Mouse (Mus musculus) liver, adult 2 months (tissue): ENCODE results near the gene Apbb2. TPM values are rescaled to one million over a fixed set of nuclear protein-coding genes. Genes with fewer than 3 reads are reported as not detected.

Experiments
- DNase-seq: peaks from one replicate; pipeline ENCODE4 v3.0.0-alpha.2; 2011; ENCODE audit warnings: low read depth, low spot score; ENCODE audit errors: extremely low read depth
- H3K27ac ChIP-seq: fragments of 200-500 bp; replicated peaks from 2 replicates; pipeline ENCODE4 v1.5.1; 2012; ENCODE audit warnings: low read depth, mild to moderate bottlenecking, control low read depth, inconsistent platforms, low read length; ENCODE audit not compliant: insufficient read depth
- H3K27me3 ChIP-seq: fragments of 200-500 bp; 2 replicates; pipeline ENCODE4 v1.6.1; 2012; ENCODE audit warnings: mild to moderate bottlenecking, moderate library complexity, low read length, inconsistent platforms; ENCODE audit not compliant: control insufficient read depth, insufficient read depth
- H3K36me3 ChIP-seq: fragments of 200-500 bp; 2 replicates; pipeline ENCODE4 v1.6.1; 2012; ENCODE audit warnings: low read length, inconsistent platforms; ENCODE audit not compliant: control insufficient read depth, insufficient read depth
- H3K4me1 ChIP-seq: fragments of 200-500 bp; 2 replicates; pipeline ENCODE4 v1.6.1; 2011; ENCODE audit warnings: low read length; ENCODE audit not compliant: control insufficient read depth, insufficient read depth
- H3K4me3 ChIP-seq: fragments of 200-500 bp; 2 replicates; pipeline ENCODE4 v1.5.1; 2011; ENCODE audit warnings: low read depth, mild to moderate bottlenecking, control low read depth, low read length, moderate library complexity; ENCODE audit not compliant: insufficient read depth
- H3K79me2 ChIP-seq: fragments of 200-500 bp; 2 replicates; pipeline ENCODE4 v1.6.1; 2012; ENCODE audit warnings: inconsistent platforms, mild to moderate bottlenecking, low read length, moderate library complexity; ENCODE audit not compliant: control insufficient read depth, insufficient read depth
- H3K9ac ChIP-seq: fragments of 200-500 bp; 2 replicates; pipeline ENCODE4 v1.6.1; 2012; ENCODE audit warnings: low read depth, mild to moderate bottlenecking, control low read depth, inconsistent platforms, low read length
- CTCF ChIP-seq: fragments of 200-500 bp; IDR thresholded peaks from 2 replicates; pipeline ENCODE4 v1.5.1; 2011; ENCODE audit warnings: low read depth, low read length, control low read depth
- POLR2A ChIP-seq: fragments of 200-500 bp; IDR thresholded peaks from 2 replicates; pipeline ENCODE4 v1.6.1; 2011; ENCODE audit warnings: low read length, control low read depth; ENCODE audit not compliant: insufficient read depth; ENCODE audit errors: extremely low read depth
- WGBS: fragments of 180-500 bp; shearing (Covaris S2); methylation state at CpG from one replicate; pipeline ENCODE4 v1.1.7; 2018; 5-methylcytosine and 5-hydroxymethylcytosine counted together
- polyA plus RNA-seq: library from polyadenylated mRNA; depleted of rRNA; stranded (reverse); fragments of >200 nt; gene quantifications from 2 replicates; pipeline ENCODE4 v1.2.3, GENCODE M21; 2012
- total RNA-seq: library from RNA; depleted of rRNA; stranded (reverse); fragments of >200 nt; gene quantifications from 2 replicates; pipeline ENCODE4 v1.2.3, GENCODE M21; 2014

Gene Apbb2
- total and polyA plus RNA-seq, 2 experiments = 1.4 to 5.3 TPM

DNA sequence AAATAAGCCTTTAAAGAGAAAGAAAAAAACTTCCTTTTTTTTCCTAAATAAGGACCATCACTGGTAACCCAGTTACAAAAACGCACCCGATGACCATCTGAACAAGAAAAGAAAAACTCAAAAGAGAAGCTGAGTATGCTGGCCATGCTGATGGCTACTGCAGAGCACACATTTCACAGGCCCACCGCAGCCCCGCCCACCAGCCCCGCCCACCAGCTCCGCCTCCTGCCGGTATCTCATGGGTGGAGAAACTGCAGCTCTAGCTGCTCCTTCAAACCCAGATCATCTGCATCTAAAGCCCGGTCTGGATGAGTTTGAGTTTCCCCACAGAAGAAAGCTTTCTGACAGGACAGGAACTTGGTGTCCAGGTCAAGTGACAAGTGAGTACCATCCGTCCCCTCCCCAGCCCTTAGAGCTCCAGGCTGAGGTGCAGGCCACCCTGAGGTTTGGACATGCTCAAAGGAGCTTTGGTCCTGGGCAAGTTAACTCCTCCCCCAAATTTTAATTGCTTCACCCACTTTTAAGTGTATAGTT is 16.2 kb downstream of the Apbb2 start:
- H3K4me3 ChIP-seq = no peak overlapping the region
- H3K9ac ChIP-seq = no peak overlapping the region
- H3K27me3 ChIP-seq = no peaks in the 10 kb centered on the region
- TF ChIP-seq CTCF (no peak), POLR2A (no peak)
- peaks cover 5% of the 10 kb centered on the region; the same call in 1 of the 2 replicates for H3K4me1 ChIP-seq
- H3K36me3 ChIP-seq = no peaks in the 10 kb centered on the region
- peaks cover 24% of the 10 kb centered on the region; the same call in 1 of the 2 replicates for H3K79me2 ChIP-seq
- H3K27ac ChIP-seq = no peak overlapping the region
- 48% methylated on average over 9 of the region's 9 CpGs for WGBS
- DNase-seq = no peak

DNA sequence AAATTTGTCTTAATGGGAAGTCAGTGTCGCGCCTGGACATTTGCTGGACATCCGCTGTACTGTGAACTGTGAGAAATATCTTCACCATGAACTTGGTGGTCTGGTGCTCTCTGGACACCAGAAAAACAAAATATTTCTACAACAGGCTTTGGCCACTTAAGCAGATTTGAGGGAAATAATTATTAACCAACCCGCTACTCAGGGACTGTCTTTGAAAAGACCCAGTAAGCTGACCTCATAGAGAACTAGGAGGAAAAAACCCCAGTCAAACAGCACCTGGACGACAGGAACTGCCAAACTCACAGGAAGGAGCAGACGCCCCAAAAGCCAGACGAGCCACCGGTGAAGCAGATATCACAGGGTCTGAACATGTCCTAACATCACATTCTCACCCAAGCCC is 18.2 kb downstream of the Apbb2 start:
- peaks cover 28% of the 10 kb centered on the region; the same call in 1 of the 2 replicates for H3K79me2 ChIP-seq
- no peaks in the 10 kb centered on the region for H3K27me3 ChIP-seq
- no peak overlapping the region for H3K27ac ChIP-seq
- no peak for TF ChIP-seq POLR2A
- TF ChIP-seq CTCF = no peak
- H3K36me3 ChIP-seq = no peaks in the 10 kb centered on the region
- no peak for DNase-seq
- no peak overlapping the region for H3K9ac ChIP-seq
- no peak overlapping the region for H3K4me3 ChIP-seq
- 73% methylated on average over 8 of the region's 8 CpGs for WGBS
- peaks cover 13% of the 10 kb centered on the region for H3K4me1 ChIP-seq

DNA sequence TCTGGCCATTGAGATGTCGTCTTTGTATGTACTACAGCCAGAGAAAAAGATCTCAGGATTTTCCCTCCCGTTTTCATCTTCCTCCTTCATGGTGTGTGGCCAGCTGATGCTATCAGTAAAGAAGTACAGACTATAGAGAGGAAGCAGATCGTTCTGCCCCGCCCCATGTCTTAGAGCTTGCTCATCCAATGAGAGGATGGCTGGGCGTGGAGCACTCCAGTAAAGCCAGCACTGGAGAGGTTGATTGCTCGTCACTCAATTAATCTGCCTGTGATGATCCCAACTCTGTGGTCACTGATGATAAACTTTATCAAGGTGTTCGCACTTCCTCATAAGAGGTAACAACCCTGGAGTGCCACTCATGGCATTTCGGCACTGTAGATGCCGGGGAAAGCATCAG is 18.7 kb downstream of the Apbb2 start:
- TF ChIP-seq CTCF (no peak), POLR2A (no peak)
- 85% methylated on average over 9 of the region's 9 CpGs for WGBS

DNA sequence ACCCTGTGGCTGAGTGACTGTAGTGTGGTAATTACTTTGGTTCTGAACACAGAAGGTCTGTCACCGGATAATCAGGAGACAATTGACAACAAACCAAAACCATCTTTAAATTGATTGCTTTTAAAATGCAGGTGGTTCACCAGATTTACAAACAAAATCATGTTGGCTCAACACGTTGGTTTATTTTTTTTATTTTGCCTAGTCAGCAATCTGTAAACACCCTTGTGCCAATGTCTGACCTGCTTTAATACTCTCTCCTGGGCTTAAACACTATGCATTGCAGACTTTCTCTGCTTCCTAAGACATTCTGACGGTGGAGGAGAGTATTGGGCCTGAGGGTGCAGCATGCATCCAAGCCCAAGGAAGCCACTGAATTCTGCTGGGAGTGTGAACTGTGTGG is 22.3 kb downstream of the Apbb2 start:
- H3K9ac ChIP-seq = no peak overlapping the region
- no peak overlapping the region for H3K4me3 ChIP-seq
- WGBS = 46% methylated on average over 3 of the region's 3 CpGs
- H3K36me3 ChIP-seq = no peaks in the 10 kb centered on the region
- peaks cover 8% of the 10 kb centered on the region for H3K4me1 ChIP-seq
- H3K27me3 ChIP-seq = no peaks in the 10 kb centered on the region
- no peak overlapping the region for H3K27ac ChIP-seq
- peaks cover 45% of the 10 kb centered on the region; the same call in 1 of the 2 replicates for H3K79me2 ChIP-seq
- peak; percentile 41 for DNase-seq
- TF ChIP-seq POLR2A = no peak

More for the DNA sequence above, 18.7 kb downstream of the Apbb2 start:
- H3K9ac ChIP-seq = no peak overlapping the region
- H3K27ac ChIP-seq = no peak overlapping the region
- H3K79me2 ChIP-seq = peaks cover 32% of the 10 kb centered on the region; the same call in 1 of the 2 replicates
- H3K4me3 ChIP-seq = no peak overlapping the region
- DNase-seq = no peak
- no peaks in the 10 kb centered on the region for H3K36me3 ChIP-seq
- H3K4me1 ChIP-seq = peaks cover 13% of the 10 kb centered on the region
- H3K27me3 ChIP-seq = no peaks in the 10 kb centered on the region

DNA sequence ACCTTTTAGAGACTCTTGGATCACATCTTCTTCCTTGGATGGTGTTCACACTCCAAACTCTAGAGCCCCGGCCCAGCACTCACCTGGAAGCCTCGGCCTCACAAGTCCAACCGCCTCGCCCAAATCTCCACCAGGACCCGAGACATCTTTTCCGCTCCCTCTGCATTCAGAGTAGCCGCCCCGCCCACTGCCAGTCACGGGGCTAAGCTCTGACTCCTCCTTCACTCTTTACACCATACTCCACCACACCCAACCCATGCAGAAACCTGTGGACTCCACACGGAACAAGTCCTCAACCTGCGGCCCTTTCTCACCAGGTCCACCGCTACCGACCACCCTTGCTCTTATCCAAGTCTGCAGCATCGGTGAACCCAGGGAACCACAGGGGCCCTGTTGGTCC is 23.7 kb downstream of the Apbb2 start:
- Histone ChIP-seq H3K27ac (no peak overlapping the region), H3K27me3 (no peaks in the 10 kb centered on the region), H3K4me3 (no peak overlapping the region), H3K36me3 (no peaks in the 10 kb centered on the region), H3K9ac (no peak overlapping the region), H3K79me2 (peaks cover 46% of the 10 kb centered on the region; the same call in 1 of the 2 replicates), H3K4me1 (peaks cover 8% of the 10 kb centered on the region)
- WGBS = 94% methylated on average over 14 of the region's 14 CpGs
- TF ChIP-seq POLR2A (no peak), CTCF (no peak)
- no peak for DNase-seq

DNA sequence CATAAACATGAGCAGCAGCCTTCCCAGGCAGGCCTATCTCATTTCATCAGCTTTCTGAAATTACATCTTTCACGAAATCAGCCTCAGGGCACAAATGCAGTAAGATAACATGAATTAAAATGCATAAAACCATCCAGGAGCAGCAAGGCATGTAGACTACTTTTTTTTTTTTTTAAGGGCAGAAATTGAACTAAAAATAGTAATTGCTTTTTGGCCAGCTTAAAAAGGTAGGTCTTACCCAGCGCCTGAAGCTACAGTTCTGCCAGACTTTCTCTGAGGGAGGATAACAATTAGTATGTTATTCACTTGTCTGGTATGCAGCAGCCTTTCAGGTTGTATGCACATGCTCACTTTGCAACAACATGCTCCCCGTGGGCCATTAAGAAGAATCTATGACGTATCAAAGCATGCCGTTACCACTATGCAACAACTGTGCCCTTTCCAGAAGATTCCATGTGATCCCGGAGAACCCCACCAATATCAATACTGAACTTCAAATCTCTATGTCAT is 32.3 kb downstream of the Apbb2 start:
- Histone ChIP-seq H3K4me1 (no peaks in the 10 kb centered on the region), H3K79me2 (peaks cover 27% of the 10 kb centered on the region; the same call in 1 of the 2 replicates)
- DNase-seq = no peak

More for the DNA sequence above, 32.3 kb downstream of the Apbb2 start:
- H3K27me3 ChIP-seq = no peaks in the 10 kb centered on the region
- no peak overlapping the region for H3K9ac ChIP-seq
- no peak overlapping the region for H3K27ac ChIP-seq
- WGBS = 95% methylated on average over 6 of the region's 6 CpGs
- TF ChIP-seq CTCF (no peak), POLR2A (no peak)
- H3K4me3 ChIP-seq = no peak overlapping the region
- 0 out of 2 replicates have a peak, but pooled peaks cover 4% of the 10 kb centered on the region for H3K36me3 ChIP-seq
